Mouse (Mus musculus) brain, embryonic 14.5 days (tissue): ENCODE data around the gene Crim1.

Experiments
- CTCF ChIP-seq: fragments of 200-500 bp; IDR thresholded peaks from 2 replicates; pipeline ENCODE4 v1.5.1; 2012; ENCODE audit warnings: inconsistent platforms, mild to moderate bottlenecking, moderate library complexity, borderline replicate concordance; ENCODE audit not compliant: insufficient read depth, insufficient read length; ENCODE audit errors: extremely low read depth
- POLR2A ChIP-seq: fragments of 200-500 bp; IDR thresholded peaks from 2 replicates; pipeline ENCODE4 v1.6.1; 2012; ENCODE audit warnings: mild to moderate bottlenecking, inconsistent platforms, borderline replicate concordance; ENCODE audit not compliant: poor library complexity, insufficient read depth, insufficient read length, severe bottlenecking; ENCODE audit errors: extremely low read depth

DNA sequence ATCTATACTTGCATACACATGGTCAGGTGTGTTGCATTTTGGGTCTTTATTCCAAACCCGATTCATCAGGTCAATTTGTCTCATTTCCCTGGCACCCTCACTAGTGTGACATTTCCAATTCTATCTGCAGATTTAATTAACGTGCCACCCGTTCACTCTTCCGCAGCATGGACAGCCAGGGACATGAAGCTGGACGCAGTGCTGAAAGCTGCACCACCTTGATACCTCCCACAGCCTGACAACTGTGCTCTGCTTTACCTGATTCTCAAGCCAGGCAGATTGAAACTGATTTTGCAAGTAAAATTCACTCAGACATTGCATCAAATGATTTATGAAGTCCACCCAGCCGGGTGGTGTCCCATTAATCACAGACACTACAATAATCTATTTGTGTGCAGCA, 19.3 kb upstream of the Crim1 start:
- TF ChIP-seq CTCF = no peak
- TF ChIP-seq POLR2A = no peak
